ENCODE assay signal across 17 mouse cellular contexts in the genomic region with DNA sequence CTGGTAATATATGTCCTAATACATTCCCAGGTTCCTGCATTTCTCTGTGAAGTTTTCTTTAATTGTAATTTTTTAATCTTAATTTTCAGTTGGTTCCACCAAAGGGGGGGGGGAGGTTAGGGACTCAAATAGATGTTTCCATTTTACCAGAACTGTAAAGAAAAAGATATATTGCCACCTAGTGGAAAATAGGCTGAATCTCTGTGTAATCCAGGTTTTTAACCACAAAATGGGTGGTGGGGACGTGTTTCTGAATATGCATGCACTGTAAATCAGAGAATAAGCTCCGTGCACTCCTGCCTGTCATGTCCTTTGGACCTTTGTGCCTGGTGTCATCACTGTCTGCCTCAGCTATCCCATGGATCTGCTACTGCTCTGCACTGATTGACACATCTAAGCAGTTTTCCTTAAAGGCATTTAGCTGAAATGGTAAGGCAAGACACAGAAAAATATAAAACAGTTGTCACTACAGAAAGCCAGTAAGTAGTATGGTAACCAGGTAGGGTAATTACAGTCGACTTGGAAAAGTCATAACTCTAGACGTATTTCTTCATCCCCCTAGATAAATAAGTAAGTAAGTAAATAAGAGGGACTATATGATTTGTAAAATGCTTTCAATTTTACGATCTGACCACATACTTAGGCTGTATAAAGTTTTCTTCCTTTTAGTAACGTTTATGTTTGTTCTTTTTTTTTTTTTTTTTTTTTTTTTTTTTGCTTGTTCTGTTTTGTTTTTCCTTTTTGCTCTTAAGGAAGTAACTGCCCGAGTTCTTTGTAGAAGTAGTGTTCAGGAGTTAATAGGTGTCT. TPM values are rescaled to one million over a fixed set of nuclear protein-coding genes. Genes with fewer than 3 reads are reported as not detected.
DNase-seq lines count a peak whose midpoint lies in the region; ATAC-seq and TF ChIP-seq lines count a peak whose summit lies in the region.
"Had no signal": no experiment of that assay in that cellular context is flagged by ENCODE, and none has a peak within 500 bp of the region (broad histone marks: within the 10 kb centered on the region; RNA-seq: fewer than 3 reads in every experiment).

No protein-coding gene starts in this region.

- TF ChIP-seq POLR2A in heart, adult 2 months (IDR thresholded peaks at IDR 0.05; ENCODE audit: insufficient read depth, low read depth, low read length) = no peak
- TF ChIP-seq POLR2A in brain, embryonic 14.5 days (IDR thresholded peaks at IDR 0.05; ENCODE audit: borderline replicate concordance, extremely low read depth, insufficient read depth, insufficient read length, poor library complexity, severe bottlenecking) = no peak

- no peaks in the 10 kb centered on the region for H3K9me3 ChIP-seq in midbrain, embryonic 14.5 days (ENCODE audit: control insufficient read depth, low read length)
- no peaks in the 10 kb centered on the region for H3K9me3 ChIP-seq in midbrain, embryonic 11.5 days (ENCODE audit: control insufficient read depth, low read length)
- H3K9me3 ChIP-seq: limb, embryonic 13.5 days had no signal

- H3K4me1 ChIP-seq in heart, adult 2 months (ENCODE audit: control insufficient read depth, insufficient read depth, low read length) = no peaks in the 10 kb centered on the region; the same call in 1 of the 2 replicates
- H3K4me1 ChIP-seq in midbrain, embryonic 14.5 days (ENCODE audit: control insufficient read depth, insufficient read depth, low read length) = no peaks in the 10 kb centered on the region
- H3K4me1 ChIP-seq in midbrain, embryonic 11.5 days (ENCODE audit: control insufficient read depth, insufficient read depth, low read length) = no peaks in the 10 kb centered on the region

- intact Hi-C loops in heart, adult 2 months (cut with DNase I) = loop anchor here (5.0 kb wide), 1 partner anchor 1071 kb away; no protein-coding TSS in a partner anchor

- no peak overlapping the region for H3K4me2 ChIP-seq in midbrain, embryonic 14.5 days (ENCODE audit: low read length)
- H3K4me2 ChIP-seq in midbrain, embryonic 11.5 days = no peak overlapping the region
- H3K4me2 ChIP-seq: limb, embryonic 13.5 days had no signal

- no peak for ATAC-seq in midbrain, embryonic 14.5 days (ENCODE audit: low FRiP score, low TSS enrichment)
- ATAC-seq in midbrain, embryonic 11.5 days (ENCODE audit: low FRiP score) = no peak
- ATAC-seq: intestine, embryonic 16.5 days had no signal

- WGBS in heart, adult 2 months = 45% methylated on average over 7 of the region's 7 CpGs
- WGBS in midbrain, embryonic 14.5 days = 62% methylated on average over 7 of the region's 7 CpGs
- 69% methylated on average over 7 of the region's 7 CpGs for WGBS in midbrain, embryonic 11.5 days

- no peaks in the 10 kb centered on the region for H3K36me3 ChIP-seq in heart, adult 2 months (ENCODE audit: control insufficient read depth, insufficient read depth, low read length)
- H3K36me3 ChIP-seq in midbrain, embryonic 14.5 days (ENCODE audit: control insufficient read depth, insufficient read depth, low read length) = no peaks in the 10 kb centered on the region
- no peaks in the 10 kb centered on the region for H3K36me3 ChIP-seq in midbrain, embryonic 11.5 days (ENCODE audit: control insufficient read depth, insufficient read depth, low read length)
- H3K36me3 ChIP-seq in splenic B cell, adult 2 months (ENCODE audit: control insufficient read depth, insufficient read depth, low read length, poor library complexity, severe bottlenecking) = no peaks in the 10 kb centered on the region
- H3K36me3 ChIP-seq: limb, embryonic 13.5 days had no signal

- no peak for TF ChIP-seq EP300 in heart, adult 2 months (IDR thresholded peaks at IDR 0.05; ENCODE audit: insufficient read depth, low read depth, low read length)

- no peaks in the 10 kb centered on the region for H3K27me3 ChIP-seq in heart, adult 2 months (ENCODE audit: control insufficient read depth, insufficient read depth, low read length)
- H3K27me3 ChIP-seq in midbrain, embryonic 14.5 days (ENCODE audit: control insufficient read depth, insufficient read depth, low read length) = no peaks in the 10 kb centered on the region
- H3K27me3 ChIP-seq in midbrain, embryonic 11.5 days (ENCODE audit: control insufficient read depth, insufficient read depth, low read length) = no peaks in the 10 kb centered on the region
- H3K27me3 ChIP-seq in splenic B cell, adult 2 months (ENCODE audit: control insufficient read depth, insufficient read depth, low read length, poor library complexity, severe bottlenecking) = no peaks in the 10 kb centered on the region

- peak; percentile 57 for TF ChIP-seq CTCF in heart, adult 2 months (IDR thresholded peaks at IDR 0.05)
- TF ChIP-seq CTCF in brain, embryonic 14.5 days (IDR thresholded peaks at IDR 0.05; ENCODE audit: borderline replicate concordance, extremely low read depth, insufficient read depth, insufficient read length) = no peak

- no peak for DNase-seq in heart, adult 2 months
- DNase-seq in heart, adult 18-20 months = no peak
- peak; percentile 74 for DNase-seq in midbrain, embryonic 14.5 days
- DNase-seq in midbrain, embryonic 11.5 days (ENCODE audit: low spot score, missing footprints) = no peak
- peak; percentile 67 for DNase-seq in brain, embryonic 14.5 days (ENCODE audit: low read depth)
- peak; percentile 14 for DNase-seq in splenic B cell, adult 2 months (ENCODE audit: low read depth, low spot score)
- DNase-seq in lung, postnatal 36 days = no peak
- DNase-seq in kidney, adult 18-20 months = no peak
- DNase-seq: adrenal gland, postnatal 14 days; cerebellum, adult 9-11 months; thymus, adult 2 months had no signal

- no peaks in the 10 kb centered on the region for H3K79me2 ChIP-seq in heart, adult 2 months (replicated peaks; ENCODE audit: control insufficient read depth, insufficient read depth, low read length)

- no peak overlapping the region for H3K27ac ChIP-seq in heart, adult 2 months
- H3K27ac ChIP-seq in midbrain, embryonic 14.5 days (replicated peaks; ENCODE audit: low read depth, low read length) = no peak overlapping the region
- H3K27ac ChIP-seq in midbrain, embryonic 11.5 days (ENCODE audit: low read depth, low read length) = no peak overlapping the region
- H3K27ac ChIP-seq: limb, embryonic 13.5 days; macrophage had no signal

- no peak overlapping the region for H3K4me3 ChIP-seq in heart, adult 2 months
- H3K4me3 ChIP-seq in midbrain, embryonic 14.5 days (replicated peaks; ENCODE audit: low read depth, low read length) = no peak overlapping the region
- no peak overlapping the region for H3K4me3 ChIP-seq in midbrain, embryonic 11.5 days (ENCODE audit: low read depth, low read length)
- H3K4me3 ChIP-seq: erythroblast, embryonic 14.5 days; limb, embryonic 13.5 days had no signal

- H3K9ac ChIP-seq in heart, adult 2 months (ENCODE audit: low read depth, low read length) = no peak overlapping the region
- H3K9ac ChIP-seq in midbrain, embryonic 14.5 days (replicated peaks; ENCODE audit: low read length) = no peak overlapping the region
- H3K9ac ChIP-seq in midbrain, embryonic 11.5 days (ENCODE audit: low read length) = no peak overlapping the region
- H3K9ac ChIP-seq: limb, embryonic 13.5 days had no signal

RNA-seq across cellular contexts. Expression of gene Prdm8, which starts 31.6 kb away (rescaled TPM):
- under 1 TPM; 0.18 to 0.29 TPM for total RNA-seq in heart, adult 2 months (2021)
- 0.09 and 0.10 TPM in 2 replicates for polyA plus RNA-seq in heart, adult 2 months (2012; rRNA removed)
- total RNA-seq in heart, adult 18-20 months (2021) = under 1 TPM; 0.20 to 0.31 TPM
- 3.5 and 4.4 TPM in 2 replicates for polyA plus RNA-seq in midbrain, embryonic 14.5 days (2014; fragmentation: Nextera tagmentation; extraction: Ambion mirVana)
- 1.0 and 1.7 TPM in 2 replicates for polyA plus RNA-seq in midbrain, embryonic 11.5 days (2014; fragmentation: Nextera tagmentation; extraction: Ambion mirVana)
- 23.2 and 26.7 TPM in 2 replicates for polyA plus RNA-seq in brain, embryonic 14.5 days (2012; rRNA removed)
- total RNA-seq: neutrophil, adult 5-6 weeks had no signal
- polyA plus RNA-seq: macrophage had no signal

RNA-seq across cellular contexts. Expression of gene Fgf5, which starts 55.4 kb away (rescaled TPM):
- total RNA-seq in heart, adult 2 months (2021) = not detected
- polyA plus RNA-seq in heart, adult 2 months (2012; rRNA removed) = not detected in 2 replicates
- total RNA-seq in heart, adult 18-20 months (2021) = under 1 TPM in 1 of 2 experiments, not detected in 1; 0.10 TPM
- 1.1 and 1.4 TPM in 2 replicates for polyA plus RNA-seq in midbrain, embryonic 14.5 days (2014; fragmentation: Nextera tagmentation; extraction: Ambion mirVana)
- polyA plus RNA-seq in midbrain, embryonic 11.5 days (2014; fragmentation: Nextera tagmentation; extraction: Ambion mirVana) = 0.15 TPM in 1 of 2 replicates, not detected in the other
- 0.33 and 0.43 TPM in 2 replicates for polyA plus RNA-seq in brain, embryonic 14.5 days (2012; rRNA removed)
- total RNA-seq: adrenal gland, postnatal 14 days; neutrophil, adult 5-6 weeks had no signal
- polyA plus RNA-seq: erythroblast, embryonic 14.5 days; macrophage; spleen, adult 2 months; thymus, adult 2 months had no signal

Comparison
In these comparisons a context has a peak if more than half of its experiments do, and no peak if none do; other contexts are left out.
1. DNase-seq: peak in midbrain, embryonic 14.5 days (single experiment), brain, embryonic 14.5 days (single experiment) and splenic B cell, adult 2 months (single experiment); none in heart, adult 2 months (0 of 2), heart, adult 18-20 months (0 of 2), midbrain, embryonic 11.5 days (single experiment), lung, postnatal 36 days (single experiment) and kidney, adult 18-20 months (single experiment).